Mouse (Mus musculus) gastrocnemius, postnatal 14 days (tissue): ENCODE data around the gene Zgrf1. TPM values are rescaled to one million over a fixed set of nuclear protein-coding genes. Genes with fewer than 3 reads are reported as not detected.

Experiments
- DNase-seq: peaks from one replicate; pipeline ENCODE4 v3.0.0; 2021; ENCODE audit warnings: mixed read lengths
- intact Hi-C: fragments of 180-260 bp; cut with DNase I; formaldehyde crosslinking; loops from one replicate; pipeline ENCODE4 v1.15.1; 2025; ENCODE audit warnings: low total_unique reads
- long read RNA-seq, 2 experiments: library from polyadenylated mRNA; stranded (forward); transcript quantifications; one replicate each; pipeline ENCODE4 v2.0.0; 2021
- total RNA-seq, 2 experiments: library from RNA; stranded (reverse); gene quantifications; 2 replicates each; pipeline ENCODE4 v1.2.3; 2021

Gene Zgrf1
- 1 to 10 TPM in 1 of 2 experiments, under 1 TPM in 1; 1.00 to 1.4 TPM for total RNA-seq
- long read RNA-seq, experiment 1, partial matches to known transcripts, result 1 of 2 reads
- long read RNA-seq, experiment 1, other reads (novel, unspliced or antisense), result 1 of 2 reads
- long read RNA-seq, experiment 2, partial matches to known transcripts, result 0 of 1 reads
- long read RNA-seq, experiment 2, other reads (novel, unspliced or antisense), result 0 of 1 reads

GRCm38 (mm10) chr3:127552973-127553719, at the start of gene Zgrf1, which contains the start of gene Larp7:
TSS of gene Zgrf1 (plus strand) at chr3:127553489.
TSS of gene Larp7 (minus strand) at chr3:127553349.
- intact Hi-C loops, result loop anchor here (5.0 kb wide), 1 partner anchor 231 kb away; no protein-coding TSS in a partner anchor
- DNase-seq, result peak; percentile 98

GRCm38 (mm10) chr3:127507878-127508783, 45.2 kb upstream of the Zgrf1 start:
- no peak for DNase-seq
- intact Hi-C loops, result no loop called here

GRCm38 (mm10) chr3:127511786-127512746, 41.2 kb upstream of the Zgrf1 start:
- intact Hi-C loops, result no loop called here

GRCm38 (mm10) chr3:127512794-127513335, 40.4 kb upstream of the Zgrf1 start:
- no peak for DNase-seq
- intact Hi-C loops, result no loop called here

More at GRCm38 (mm10) chr3:127511786-127512746, 41.2 kb upstream of the Zgrf1 start:
- DNase-seq, result peak; percentile 38

- intact Hi-C loops, result no loop called here
- no peak for DNase-seq
Measured at GRCm38 (mm10) chr3:127513699-127514098, 39.6 kb upstream of the Zgrf1 start.

- intact Hi-C loops, result no loop called here
- DNase-seq, result no peak
Measured at GRCm38 (mm10) chr3:127515251-127515650, 38.0 kb upstream of the Zgrf1 start.

- intact Hi-C loops, result no loop called here
- DNase-seq, result no peak
Measured at GRCm38 (mm10) chr3:127520300-127520699, 33.0 kb upstream of the Zgrf1 start.

- DNase-seq, result peak; percentile 32
Measured at GRCm38 (mm10) chr3:127521156-127521555, 32.1 kb upstream of the Zgrf1 start.

GRCm38 (mm10) chr3:127525188-127525819, 28.0 kb upstream of the Zgrf1 start:
- DNase-seq, result peak; percentile 20
- intact Hi-C loops, result no loop called here

More at GRCm38 (mm10) chr3:127521156-127521555, 32.1 kb upstream of the Zgrf1 start:
- intact Hi-C loops, result no loop called here

- DNase-seq, result peak; percentile 30
- intact Hi-C loops, result no loop called here
Measured at GRCm38 (mm10) chr3:127527465-127528034, 25.7 kb upstream of the Zgrf1 start.

GRCm38 (mm10) chr3:127529210-127529609, 24.1 kb upstream of the Zgrf1 start:
- intact Hi-C loops, result no loop called here
- no peak for DNase-seq

GRCm38 (mm10) chr3:127529824-127530223, 23.5 kb upstream of the Zgrf1 start:
- DNase-seq, result no peak
- intact Hi-C loops, result no loop called here

- intact Hi-C loops, result no loop called here
- DNase-seq, result no peak
Measured at GRCm38 (mm10) chr3:127530293-127530692, 23.0 kb upstream of the Zgrf1 start.

GRCm38 (mm10) chr3:127539193-127539592, 14.1 kb upstream of the Zgrf1 start:
- intact Hi-C loops, result no loop called here
- no peak for DNase-seq

- DNase-seq, result no peak
- intact Hi-C loops, result no loop called here
Measured at GRCm38 (mm10) chr3:127543976-127544375, 9.3 kb upstream of the Zgrf1 start.

- intact Hi-C loops, result loop anchor here (5.0 kb wide), 1 partner anchor 92 kb away; no protein-coding TSS in a partner anchor
- no peak for DNase-seq
Measured at GRCm38 (mm10) chr3:127544610-127545121, 8.6 kb upstream of the Zgrf1 start.

- DNase-seq, result peak; percentile 8
- intact Hi-C loops, result loop anchor here (5.0 kb wide), 1 partner anchor 96 kb away; no protein-coding TSS in a partner anchor
Measured at GRCm38 (mm10) chr3:127547882-127548281, 5.4 kb upstream of the Zgrf1 start.
